Mouse (Mus musculus) kidney, postnatal 0 days (tissue): ENCODE results near the gene Plaur. TPM values are rescaled to one million over a fixed set of nuclear protein-coding genes. Genes with fewer than 3 reads are reported as not detected.
"Not testable (repeated sequence)": the region's sequence is repeated elsewhere in the genome, so short reads cannot be mapped to it uniquely, and the experiment has no call there.

ENCODE experiments used
- ATAC-seq: fragments of 200-750 bp; cut with Nextera tagmentation; replicated peaks from 2 replicates; pipeline ENCODE4 v1.8.0; 2017; ENCODE audit warnings: low read depth, moderate number of reproducible peaks, moderate TSS enrichment, moderate library complexity; ENCODE audit not compliant: low FRiP score
- DNase-seq: peaks from one replicate; pipeline ENCODE4 v3.0.0-alpha.2; 2016; ENCODE audit warnings: low spot score
- H3K27ac ChIP-seq: fragments of 300-500 bp; sonication (generic); 2 replicates; pipeline ENCODE4 v1.5.1; 2014; ENCODE audit warnings: mild to moderate bottlenecking
- H3K27me3 ChIP-seq: fragments of 300-500 bp; sonication (generic); 2 replicates; pipeline ENCODE4 v1.6.1; 2014; ENCODE audit warnings: low read length, mixed read lengths; ENCODE audit not compliant: insufficient read depth
- H3K36me3 ChIP-seq: fragments of 300-500 bp; sonication (generic); 2 replicates; pipeline ENCODE4 v1.6.1; 2014; ENCODE audit warnings: low read length, mixed read lengths; ENCODE audit not compliant: insufficient read depth
- H3K4me1 ChIP-seq: fragments of 300-500 bp; sonication (generic); replicated peaks from 2 replicates; pipeline ENCODE4 v1.6.1; 2014; ENCODE audit warnings: antibody characterized with exemption, low read length, mixed read lengths; ENCODE audit not compliant: insufficient read depth
- H3K4me2 ChIP-seq: fragments of 300-500 bp; sonication (generic); 2 replicates; pipeline ENCODE4 v1.6.1; 2014; ENCODE audit warnings: mild to moderate bottlenecking, low read length, moderate library complexity, mixed read lengths
- H3K4me3 ChIP-seq: fragments of 300-500 bp; sonication (generic); replicated peaks from 2 replicates; pipeline ENCODE4 v1.5.1; 2014; ENCODE audit warnings: low read depth, low read length
- H3K9ac ChIP-seq: fragments of 300-500 bp; sonication (generic); 2 replicates; pipeline ENCODE4 v1.6.1; 2014; ENCODE audit warnings: low read depth, low read length
- H3K9me3 ChIP-seq: fragments of 300-500 bp; sonication (generic); replicated peaks from 2 replicates; pipeline ENCODE4 v1.6.1; 2016; ENCODE audit warnings: low read length, inconsistent platforms, mixed read lengths
- CTCF ChIP-seq: IDR thresholded peaks from 2 replicates; pipeline ENCODE4 v1.5.1; 2016; ENCODE audit warnings: antibody characterized with exemption, low read depth, mild to moderate bottlenecking, moderate library complexity
- WGBS: fragments of 180-500 bp; shearing (Covaris S2); extraction: QIAGEN DNeasy Blood & Tissue Kit; methylation state at CpG from one replicate; pipeline ENCODE4 v1.1.7; 2014; 5-methylcytosine and 5-hydroxymethylcytosine counted together
- polyA plus RNA-seq: library from polyadenylated mRNA; unstranded; fragments of >200 nt; fragmentation: Nextera tagmentation; extraction: Ambion mirVana; gene quantifications from 2 replicates; pipeline ENCODE4 v1.2.1, GENCODE M21; 2015

Gene Plaur
- polyA plus RNA-seq, 1 experiment from 2014 or later = 11.5 TPM

DNA sequence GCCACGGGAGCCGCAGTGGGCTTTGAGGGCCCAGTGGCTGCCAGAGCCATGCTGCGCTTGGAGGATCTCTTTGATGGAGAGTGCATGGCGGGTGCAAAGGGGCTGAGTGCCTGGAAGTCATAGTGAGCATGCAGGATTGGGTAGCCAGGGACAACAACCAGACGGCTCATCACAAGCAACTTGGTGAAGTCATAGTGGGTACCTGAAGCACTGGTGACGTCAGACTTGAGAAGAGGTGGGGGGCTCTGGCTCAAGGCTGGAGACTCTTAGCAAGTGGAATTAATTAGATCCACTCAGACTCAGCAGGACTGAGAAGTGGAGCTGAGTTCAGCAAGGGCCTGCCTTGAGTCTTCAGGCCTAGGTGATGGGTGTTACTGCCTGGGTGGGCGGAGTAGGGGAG, 50.1 kb downstream of the Plaur start, which contains the start of gene AC161166.1:
TSS of gene AC161166.1 (minus strand) at position 101 of the 400 bp plus-strand sequence.
- 91% methylated on average over 7 of the region's 7 CpGs for WGBS
- no peak for DNase-seq
- ATAC-seq = no peak

DNA sequence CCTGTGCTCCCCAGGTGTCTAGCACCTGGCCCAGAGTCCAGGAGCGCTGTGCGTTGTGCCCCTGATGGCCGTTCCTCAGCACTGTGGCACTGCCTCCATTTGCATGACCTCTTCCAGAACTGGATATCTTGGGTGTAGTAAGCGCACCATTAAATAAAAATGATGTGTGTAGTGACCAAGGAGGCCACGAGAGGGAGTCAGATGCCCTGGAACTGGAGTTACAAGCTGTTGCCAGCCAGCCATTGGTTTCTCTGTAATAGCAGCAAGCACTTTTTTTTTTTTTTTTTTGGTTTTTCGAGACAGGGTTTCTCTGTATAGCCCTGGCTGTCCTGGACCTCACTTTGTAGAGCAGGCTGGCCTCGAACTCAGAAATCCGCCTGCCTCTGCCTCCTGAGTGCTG, 54.0 kb downstream of the Plaur start:
- 80% methylated on average over 8 of the region's 8 CpGs for whole genome bisulfite sequencing
- not testable (repeated sequence) for ATAC-seq, H3K4me2 ChIP-seq, H3K4me3 ChIP-seq, H3K36me3 ChIP-seq, H3K27me3 ChIP-seq, H3K9ac ChIP-seq, H3K27ac ChIP-seq, H3K4me1 ChIP-seq, H3K9me3 ChIP-seq, DNase-seq
- TF ChIP-seq CTCF = peak; percentile 41; the same call in 1 of the 2 replicates

More for the DNA sequence above, 50.1 kb downstream of the Plaur start, which contains the start of gene AC161166.1:
- Histone ChIP-seq H3K36me3 (0 out of 2 replicates have a peak, but pooled peaks cover 3% of the 10 kb centered on the region), H3K4me1 (0 out of 2 replicates have a peak, but pooled peaks cover 4% of the 10 kb centered on the region), H3K9ac (no peak within 1 kb of the TSS), H3K9me3 (no peaks in the 10 kb centered on the region), H3K4me2 (no peak within 1 kb of the TSS), H3K4me3 (no peak within 1 kb of the TSS), H3K27me3 (no peaks in the 10 kb centered on the region), H3K27ac (no peak within 1 kb of the TSS)
- no peak for TF ChIP-seq CTCF

DNA sequence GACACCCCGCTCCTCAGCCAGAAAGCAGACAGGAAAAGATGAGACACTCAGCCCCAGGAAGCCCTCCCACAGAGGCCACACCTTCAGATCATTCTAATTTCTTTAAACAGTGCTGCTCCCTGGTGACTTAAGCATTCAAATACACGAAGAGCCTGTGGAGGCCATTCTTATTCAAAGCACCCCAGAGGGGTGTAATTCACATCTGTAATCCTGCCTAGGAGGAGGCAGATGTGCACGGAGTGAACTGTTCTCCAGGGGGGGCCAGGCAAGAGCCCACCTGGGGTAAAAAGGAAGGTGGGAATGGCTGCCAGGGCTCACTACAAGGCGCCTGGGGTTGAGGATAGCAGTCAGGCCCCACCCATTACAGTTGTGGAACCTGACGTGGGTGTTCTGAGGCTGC, 54.8 kb downstream of the Plaur start:
- DNase-seq (no peak), ATAC-seq (no peak)
- no peak overlapping the region for H3K4me3 ChIP-seq
- WGBS = 56% methylated on average over 5 of the region's 5 CpGs
- H3K9me3 ChIP-seq = no peaks in the 10 kb centered on the region
- 0 out of 2 replicates have a peak, but pooled peaks cover 3% of the 10 kb centered on the region for H3K36me3 ChIP-seq
- no peak overlapping the region for H3K27ac ChIP-seq
- TF ChIP-seq CTCF = no peak
- no peaks in the 10 kb centered on the region for H3K4me1 ChIP-seq
- no peak overlapping the region for H3K9ac ChIP-seq
- no peak overlapping the region for H3K4me2 ChIP-seq
- no peaks in the 10 kb centered on the region for H3K27me3 ChIP-seq

DNA sequence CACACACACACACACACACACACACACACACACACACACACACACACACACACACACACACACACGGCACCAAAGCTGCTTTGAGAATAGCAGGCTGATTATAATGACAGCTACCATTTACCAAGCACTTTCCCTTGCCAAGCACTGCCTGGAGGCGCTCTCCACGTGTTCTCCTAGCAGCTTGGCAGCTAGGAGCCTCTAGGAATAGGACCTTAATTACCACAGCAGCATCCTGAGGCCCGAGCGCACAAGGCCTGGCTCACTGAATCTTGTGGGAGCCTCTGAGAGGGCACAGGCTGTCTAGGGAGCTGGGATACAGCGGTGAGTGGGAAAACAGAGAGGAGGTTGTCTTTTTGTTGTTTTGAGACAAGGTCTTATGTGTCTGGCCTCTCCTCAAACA, 55.4 kb downstream of the Plaur start:
- Histone ChIP-seq H3K27ac (no peak overlapping the region), H3K27me3 (no peaks in the 10 kb centered on the region), H3K9me3 (no peaks in the 10 kb centered on the region), H3K4me2 (no peak overlapping the region), H3K4me1 (no peaks in the 10 kb centered on the region), H3K9ac (no peak overlapping the region), H3K36me3 (0 out of 2 replicates have a peak, but pooled peaks cover 3% of the 10 kb centered on the region), H3K4me3 (no peak overlapping the region)
- ATAC-seq (no peak), DNase-seq (no peak)
- no peak for TF ChIP-seq CTCF
- 76% methylated on average over 6 of the region's 6 CpGs for WGBS

DNA sequence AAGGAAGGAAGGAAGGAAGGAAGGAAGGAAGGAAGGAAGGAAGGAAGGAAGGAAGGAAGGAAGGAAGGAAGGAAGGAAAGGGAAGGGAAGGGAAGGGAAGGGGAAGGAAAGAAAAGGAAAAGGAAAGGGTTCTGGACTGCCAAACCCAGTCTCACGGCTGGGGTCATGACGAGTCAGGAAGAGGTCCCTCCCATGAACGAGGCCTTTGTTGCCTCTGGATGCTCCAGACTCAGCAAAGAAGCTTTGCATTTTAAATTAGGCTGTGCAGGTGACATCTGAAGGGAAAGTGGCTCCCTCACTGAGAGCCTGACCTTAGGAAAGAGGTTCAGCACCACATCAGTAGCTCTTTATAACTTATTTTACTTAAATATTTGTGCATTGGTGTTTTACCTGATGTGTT, 56.8 kb downstream of the Plaur start:
- Histone ChIP-seq H3K4me1 (no peaks in the 10 kb centered on the region), H3K9me3 (no peaks in the 10 kb centered on the region), H3K4me3 (no peak overlapping the region), H3K36me3 (0 out of 2 replicates have a peak, but pooled peaks cover 3% of the 10 kb centered on the region), H3K4me2 (no peak overlapping the region), H3K27ac (no peak overlapping the region), H3K9ac (no peak overlapping the region), H3K27me3 (no peaks in the 10 kb centered on the region)
- 52% methylated on average over 3 of the region's 3 CpGs for WGBS
- DNase-seq (no peak), ATAC-seq (no peak)
- TF ChIP-seq CTCF = no peak

DNA sequence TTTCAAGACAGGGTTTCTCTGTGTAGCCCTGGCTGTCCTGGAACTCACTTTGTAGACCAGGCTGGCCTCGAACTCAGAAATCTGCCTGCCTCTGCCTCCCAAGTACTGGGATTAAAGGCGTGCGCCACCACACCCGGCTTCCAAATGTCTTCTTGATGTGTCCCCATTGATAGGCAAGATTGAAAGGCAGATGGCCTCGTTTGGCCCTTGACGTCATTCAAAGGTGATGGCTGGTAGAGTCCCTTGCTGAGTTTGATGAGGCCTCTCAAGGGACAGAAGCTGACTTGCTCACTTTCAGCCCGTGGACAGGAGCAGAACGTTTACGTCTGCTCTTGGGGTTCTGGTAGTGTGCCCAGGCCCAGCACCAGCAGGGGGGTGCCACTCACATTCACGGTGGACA, 57.8 kb downstream of the Plaur start:
- not testable (repeated sequence) for H3K4me2 ChIP-seq, DNase-seq, H3K9me3 ChIP-seq, H3K9ac ChIP-seq, H3K36me3 ChIP-seq, H3K27me3 ChIP-seq, H3K4me3 ChIP-seq, H3K4me1 ChIP-seq, ATAC-seq, H3K27ac ChIP-seq
- WGBS = 87% methylated on average over 10 of the region's 10 CpGs

DNA sequence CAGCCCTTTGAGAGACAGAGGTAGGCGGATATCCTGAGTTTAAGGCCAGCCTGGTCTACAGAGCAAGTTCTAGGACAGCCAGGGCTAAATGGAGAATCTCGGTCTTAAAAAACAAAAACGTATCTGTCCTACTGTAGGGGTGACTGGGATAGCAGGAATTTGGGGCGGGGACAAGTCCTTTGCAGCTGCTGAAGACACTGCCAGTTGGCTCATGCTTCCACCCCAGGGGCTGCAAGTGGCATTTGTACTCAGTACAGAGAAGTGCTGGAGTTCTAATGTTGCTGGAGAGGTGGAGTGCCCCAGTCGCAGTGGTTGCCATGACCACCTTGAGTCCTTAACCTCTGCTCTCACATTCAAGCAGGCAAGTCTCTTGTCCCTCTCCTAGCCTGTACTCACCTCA, 60.5 kb downstream of the Plaur start:
- DNase-seq (no peak), ATAC-seq (no peak)
- no peaks in the 10 kb centered on the region for H3K27me3 ChIP-seq
- WGBS = 65% methylated on average over 5 of the region's 5 CpGs
- H3K4me2 ChIP-seq = no peak overlapping the region
- no peaks in the 10 kb centered on the region for H3K4me1 ChIP-seq
- no peaks in the 10 kb centered on the region for H3K36me3 ChIP-seq
- no peak overlapping the region for H3K4me3 ChIP-seq
- no peak overlapping the region for H3K9ac ChIP-seq
- no peaks in the 10 kb centered on the region for H3K9me3 ChIP-seq
- no peak overlapping the region for H3K27ac ChIP-seq
- TF ChIP-seq CTCF = no peak
